Mouse (Mus musculus) cerebellum, adult 8-10 months (tissue): ENCODE measurements around the gene Tcf21.
A peak's percentile ranks its signal among the peaks of the same experiment; 100 is the strongest.

Experiments
- DNase-seq: peaks from one replicate; pipeline ENCODE4 v3.0.0; 2022

The Tcf21 gene

DNA sequence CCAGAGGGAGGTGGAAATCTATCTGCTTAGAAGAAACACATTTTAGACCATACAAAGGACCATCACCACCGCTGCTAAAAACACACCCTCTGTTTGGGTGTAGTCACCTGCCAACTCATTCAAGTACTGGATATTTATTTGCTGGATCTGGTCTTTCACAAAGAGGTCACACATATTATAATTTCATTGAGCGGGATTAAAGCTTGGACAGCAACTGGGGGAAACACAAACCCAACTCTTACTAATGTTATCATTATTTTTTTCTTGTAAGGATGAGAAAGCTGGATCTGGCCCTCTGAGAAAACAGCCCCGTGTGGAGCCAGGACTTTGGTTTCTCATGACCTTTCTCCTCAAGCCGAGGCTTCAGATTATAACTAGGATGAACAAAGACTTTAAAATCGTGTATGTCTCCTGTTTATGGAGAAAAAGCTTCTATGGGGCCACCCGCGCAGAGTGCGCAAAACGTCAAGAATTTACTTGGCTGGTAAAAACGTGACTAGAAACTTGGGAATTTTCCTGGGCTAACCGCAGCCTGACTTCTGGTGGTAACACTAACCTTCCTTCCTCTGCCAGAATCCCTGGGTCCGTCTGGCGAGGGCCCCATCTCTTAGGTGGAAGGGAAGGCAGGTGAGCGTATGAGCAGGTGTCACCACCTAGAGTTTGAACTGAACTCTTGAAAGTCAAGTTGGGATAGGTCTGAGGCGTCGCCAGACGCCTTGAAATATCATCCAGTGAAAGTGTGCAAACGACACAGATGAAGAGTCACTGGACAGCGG lies 4.3 kb downstream of the Tcf21 start:
- no peak for DNase-seq

DNA sequence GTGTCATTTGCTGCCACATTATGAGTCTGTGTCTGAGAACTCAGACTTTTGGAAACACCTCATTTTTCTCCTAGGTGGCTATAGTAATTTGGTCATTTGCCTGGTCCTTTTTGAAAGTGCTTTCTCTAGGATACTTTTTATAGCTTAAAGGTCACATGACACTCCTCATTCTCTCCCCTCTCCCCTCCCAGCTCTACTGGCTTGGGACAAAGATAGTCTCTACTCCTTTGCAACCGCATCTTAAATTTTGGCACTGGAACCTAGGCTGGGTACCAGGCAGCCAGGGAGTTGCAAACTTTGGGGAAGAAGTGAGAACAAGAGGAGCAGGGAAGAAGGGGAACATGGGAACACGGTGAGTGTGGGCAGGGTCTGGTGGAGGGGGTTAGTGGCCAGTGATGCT lies 5.2 kb downstream of the Tcf21 start:
- DNase-seq = no peak

DNA sequence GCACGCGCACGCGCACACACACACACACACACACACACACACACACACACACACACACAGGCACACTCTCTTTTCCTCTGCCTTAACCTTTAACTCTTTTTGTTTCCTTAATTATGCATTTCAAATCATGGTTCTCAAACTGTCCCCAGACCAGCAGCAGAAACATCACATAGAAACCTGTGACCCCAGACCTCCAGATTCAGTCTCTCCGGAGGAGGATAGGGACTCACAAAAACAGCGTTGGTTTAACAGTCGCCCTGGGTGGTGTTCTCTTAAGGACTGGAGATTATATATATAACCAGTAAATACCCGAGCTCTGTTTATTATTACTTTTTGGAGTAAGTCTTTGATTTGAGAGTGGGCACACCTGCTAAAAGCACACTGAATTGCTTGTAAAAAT lies 5.7 kb downstream of the Tcf21 start:
- DNase-seq = no peak

DNA sequence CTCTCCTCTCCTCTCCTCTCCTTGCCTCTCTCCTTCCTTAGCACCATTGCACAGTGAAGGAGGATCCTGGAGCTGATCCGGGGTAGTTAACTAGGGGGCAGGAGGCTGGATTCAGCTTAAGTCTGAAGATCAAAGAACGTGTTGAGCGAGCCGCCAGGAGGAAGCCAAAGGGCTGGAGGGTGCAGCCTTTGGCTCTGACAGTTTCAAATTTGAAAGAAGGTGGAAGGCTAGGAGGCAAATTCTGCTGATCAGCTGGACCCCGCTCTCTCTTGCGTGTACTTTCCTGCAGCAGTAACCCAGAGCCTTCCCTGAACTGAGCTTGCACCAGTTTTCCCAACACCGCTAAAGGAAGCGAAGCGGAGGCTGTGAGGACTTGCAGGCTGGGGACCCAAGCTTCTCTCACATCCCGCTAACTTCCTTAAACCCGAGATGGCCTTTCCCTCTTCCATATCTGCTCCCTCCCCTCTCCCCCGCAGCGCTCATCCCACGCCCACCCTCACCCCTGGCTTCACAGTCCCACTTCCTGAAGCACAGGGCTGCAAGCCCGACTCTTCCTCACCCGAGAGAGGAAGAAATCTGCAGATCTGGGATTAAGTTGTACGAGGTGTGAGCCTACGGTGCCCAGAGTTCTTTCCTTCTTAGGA lies 6.5 kb downstream of the Tcf21 start:
- no peak for DNase-seq

DNA sequence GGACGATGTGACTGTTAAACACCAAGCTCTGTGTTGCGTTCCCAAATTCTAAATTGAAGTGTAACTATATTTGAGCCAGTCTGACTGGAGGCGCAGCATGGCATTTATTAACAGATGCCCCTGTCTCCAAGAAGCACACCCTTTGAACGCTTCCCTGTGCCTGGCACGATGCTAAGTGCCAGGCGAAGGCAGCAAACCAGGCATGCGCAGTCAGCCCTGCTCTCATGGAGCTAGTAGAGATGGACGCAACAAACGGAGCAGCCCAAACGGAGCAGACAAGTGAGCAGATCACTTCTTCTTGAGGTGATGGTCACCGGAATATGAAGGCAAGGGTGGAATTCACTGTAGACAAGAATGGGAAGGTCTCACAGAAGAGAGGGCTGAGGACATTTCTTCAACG lies 8.1 kb downstream of the Tcf21 start:
- DNase-seq = no peak

DNA sequence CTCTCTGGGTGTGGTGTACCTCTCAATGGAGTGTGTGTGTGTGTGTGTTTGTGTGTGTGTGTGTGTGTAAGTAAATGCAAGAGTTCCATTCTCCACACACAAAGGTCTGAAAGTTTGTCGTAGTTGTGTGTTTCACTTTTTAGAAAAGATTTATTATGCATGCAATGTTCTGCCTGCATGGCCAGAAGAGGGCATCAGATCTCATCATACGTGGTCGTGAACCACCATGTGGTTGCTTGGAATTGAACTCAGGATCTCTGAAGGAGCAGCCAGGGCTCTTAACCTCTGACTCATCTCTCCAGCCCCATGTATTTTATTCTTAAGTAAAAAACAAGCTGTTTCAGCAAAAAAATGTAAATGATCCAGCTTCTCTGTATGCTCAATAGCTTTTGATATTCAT lies 37.3 kb downstream of the Tcf21 start:
- DNase-seq = no peak

DNA sequence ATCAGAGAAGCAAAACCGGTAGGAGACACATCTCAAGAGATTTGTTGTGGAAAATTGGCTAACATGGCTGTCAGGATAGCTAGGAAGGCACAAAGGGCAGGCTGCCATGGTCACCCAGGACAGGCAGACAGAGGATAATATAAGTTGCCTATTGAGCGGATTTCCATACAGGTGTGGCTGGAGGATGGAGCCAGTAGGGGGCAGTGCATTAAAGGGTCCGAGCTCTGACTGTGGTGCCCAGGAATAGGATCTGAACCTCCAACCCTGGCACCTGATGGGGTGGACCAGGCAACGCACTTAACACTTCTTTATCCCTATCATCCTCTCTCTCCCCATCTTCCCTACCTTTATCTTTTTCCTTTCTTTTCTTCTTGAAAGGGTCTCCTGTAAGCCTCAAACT lies 38.5 kb downstream of the Tcf21 start:
- no peak for DNase-seq

- no peak for DNase-seq
Measured at GRCm38 (mm10) chr10:22777939-22778338, 42.0 kb downstream of the Tcf21 start.

DNA sequence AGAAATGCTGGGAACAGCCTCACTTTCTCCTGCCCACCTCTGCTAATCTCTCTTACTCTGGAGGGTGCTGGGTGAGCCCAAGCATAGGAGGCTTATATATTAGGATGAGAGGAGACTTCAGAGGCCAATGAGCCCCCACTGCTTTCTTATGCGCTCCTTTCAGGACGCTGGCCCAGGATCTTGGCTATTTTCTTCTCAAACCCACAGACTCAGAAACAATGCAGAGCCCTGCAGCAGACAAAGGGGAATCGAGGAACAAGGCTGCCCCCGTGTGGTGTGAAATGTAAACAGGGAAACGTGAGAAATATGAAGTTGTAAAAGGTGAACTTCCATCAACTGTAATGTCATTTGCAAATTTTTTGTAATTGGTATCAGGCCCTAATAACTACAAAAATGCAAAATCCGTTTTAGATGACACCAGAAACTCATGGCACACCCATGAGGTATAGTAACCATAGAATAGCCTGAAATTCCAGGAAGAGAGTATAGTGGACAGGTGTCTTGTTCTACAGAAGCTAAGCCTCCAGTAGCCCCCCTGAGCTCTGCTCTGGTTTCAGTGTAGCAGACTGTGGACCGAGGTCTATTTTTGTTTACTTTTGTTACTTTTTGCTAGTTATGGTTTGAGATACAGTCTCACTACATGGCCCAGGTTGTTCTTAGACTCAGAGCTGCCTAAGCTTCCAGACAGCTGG lies 43.8 kb downstream of the Tcf21 start:
- DNase-seq = peak; percentile 67

DNA sequence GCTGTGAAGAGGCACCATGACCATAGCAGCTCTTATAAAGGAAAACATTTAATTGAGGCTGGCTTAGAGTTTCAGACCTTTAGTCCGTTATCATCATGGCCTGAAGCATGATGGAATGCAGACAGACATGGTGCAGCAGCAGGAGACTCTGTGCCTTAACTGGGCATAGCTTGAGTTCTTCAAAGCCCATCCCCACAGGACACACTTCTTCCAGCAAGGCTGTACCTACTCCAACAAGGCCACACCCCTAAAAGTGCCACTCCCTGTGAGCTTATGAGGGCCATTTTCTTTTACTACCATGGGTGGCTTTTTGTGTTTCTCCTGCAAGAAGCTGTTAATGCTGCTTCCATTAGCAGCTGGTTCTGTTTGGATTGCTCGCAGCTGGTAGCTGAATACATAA lies 44.5 kb downstream of the Tcf21 start:
- no peak for DNase-seq

DNA sequence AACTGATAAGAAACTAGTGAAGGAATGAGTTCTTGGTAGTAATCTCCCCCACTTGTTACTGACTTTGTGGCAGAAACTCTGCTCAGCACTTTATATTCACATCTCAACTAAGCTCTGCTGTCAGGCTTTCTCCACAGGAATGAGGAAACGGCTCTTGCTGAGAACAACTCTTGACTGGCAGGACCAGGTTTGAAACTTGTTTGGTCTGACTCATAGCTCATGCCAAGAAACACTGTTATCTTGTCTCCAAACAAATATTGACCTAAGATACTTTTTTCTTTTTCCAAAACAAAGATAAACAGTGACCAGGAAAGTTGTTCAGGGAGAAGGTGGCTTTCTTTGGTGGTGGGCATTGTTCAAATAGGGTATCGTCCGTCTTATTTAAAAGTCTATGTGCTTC lies 45.3 kb downstream of the Tcf21 start:
- DNase-seq = no peak
